In the genomic region with DNA sequence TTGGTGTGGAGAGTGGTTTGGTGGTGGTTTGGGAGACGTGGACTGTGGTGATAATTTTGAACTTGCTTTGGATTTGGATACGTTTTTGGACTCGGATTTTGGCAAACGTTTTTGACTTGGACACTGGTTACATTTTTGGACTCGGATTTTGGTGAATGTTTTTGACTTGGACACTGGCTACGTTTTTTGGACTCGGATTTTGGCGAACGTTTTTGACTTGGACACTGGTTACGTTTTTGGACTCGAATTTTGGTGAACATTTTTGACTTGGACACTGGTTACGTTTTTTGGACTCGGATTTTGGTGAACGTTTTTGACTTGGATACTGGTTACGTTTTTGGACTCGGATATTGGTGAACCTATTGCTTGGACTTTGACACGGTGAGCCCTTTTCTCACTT, we compare ENCODE assay signal across 24 mouse cellular contexts.
"Had no signal": no experiment of that assay in that cellular context is flagged by ENCODE, and none has a peak within 500 bp of the region (broad histone marks: within the 10 kb centered on the region; RNA-seq: fewer than 3 reads in every experiment).

No protein-coding gene starts in this region.

- H3K4me1 ChIP-seq: heart, embryonic 10.5 days; heart, embryonic 12.5 days; hindbrain, embryonic 10.5 days; hindbrain, embryonic 12.5 days; intestine, embryonic 15.5 days; limb, embryonic 13.5 days; limb, embryonic 15.5 days had no signal

- H3K27ac ChIP-seq: gastrocnemius, adult 2 months; heart, embryonic 10.5 days; hindbrain, embryonic 10.5 days; hindbrain, embryonic 12.5 days; hindbrain, embryonic 14.5 days; intestine, embryonic 15.5 days; layer of hippocampus, adult 2 months; left cerebral cortex, adult 2 months; limb, embryonic 13.5 days; limb, embryonic 15.5 days had no signal

- H3K27me3 ChIP-seq: heart, embryonic 12.5 days; hindbrain, embryonic 12.5 days; intestine, embryonic 15.5 days; limb, embryonic 13.5 days; limb, embryonic 15.5 days had no signal

- ATAC-seq: hindbrain, embryonic 16.5 days; inflammation-experienced regulatory T-cells, adult 6 months; intestine, embryonic 15.5 days; intestine, postnatal 0 days had no signal

- H3K9me3 ChIP-seq: heart, embryonic 10.5 days; heart, embryonic 12.5 days; hindbrain, embryonic 10.5 days; hindbrain, embryonic 12.5 days; intestine, embryonic 15.5 days; limb, embryonic 13.5 days; limb, embryonic 15.5 days had no signal

- H3K4me3 ChIP-seq: gastrocnemius, adult 2 months; heart, embryonic 10.5 days; heart, embryonic 12.5 days; hindbrain, embryonic 10.5 days; hindbrain, embryonic 12.5 days; intestine, embryonic 15.5 days; layer of hippocampus, adult 2 months; left cerebral cortex, adult 2 months; limb, embryonic 13.5 days; limb, embryonic 15.5 days had no signal

- H3K36me3 ChIP-seq: heart, embryonic 10.5 days; heart, embryonic 12.5 days; hindbrain, embryonic 10.5 days; hindbrain, embryonic 12.5 days; intestine, embryonic 15.5 days; limb, embryonic 13.5 days; limb, embryonic 15.5 days had no signal

- DNase-seq: gastrocnemius, adult 2 months; gastrocnemius, postnatal 10 days; gastrocnemius, postnatal 25 days; heart, adult 18-20 months; heart, postnatal 10 days; heart, postnatal 4 days; kidney, adult 18-20 months; kidney, adult 8-10 months; kidney, postnatal 10 days; kidney, postnatal 25 days; kidney, postnatal 4 days had no signal
